Comparison of ENCODE assay signal across 20 mouse cellular contexts in genomic region chr9:102502015-102502633, GRCm38 (mm10). TPM values are rescaled to one million over a fixed set of nuclear protein-coding genes. Genes with fewer than 3 reads are reported as not detected.
"Had no signal": no experiment of that assay in that cellular context is flagged by ENCODE, and none has a peak within 500 bp of the region (broad histone marks: within the 10 kb centered on the region; RNA-seq: fewer than 3 reads in every experiment).

No protein-coding gene starts in this region.

- H3K9ac ChIP-seq: limb, embryonic 13.5 days; liver, embryonic 14.5 days; liver, postnatal 0 days; lung, embryonic 14.5 days; midbrain, embryonic 12.5 days; midbrain, embryonic 15.5 days; stomach, embryonic 15.5 days had no signal

- H3K4me3 ChIP-seq: limb, embryonic 10.5 days; limb, embryonic 13.5 days; midbrain, embryonic 12.5 days; midbrain, embryonic 15.5 days; myocyte; stomach, embryonic 15.5 days had no signal

- H3K4me2 ChIP-seq: limb, embryonic 13.5 days; lung, embryonic 14.5 days; midbrain, embryonic 12.5 days; midbrain, embryonic 15.5 days; stomach, embryonic 15.5 days had no signal

- H3K36me3 ChIP-seq: limb, embryonic 10.5 days; limb, embryonic 13.5 days; midbrain, embryonic 12.5 days; midbrain, embryonic 15.5 days; stomach, embryonic 15.5 days had no signal

- H3K27ac ChIP-seq: limb, embryonic 10.5 days; limb, embryonic 13.5 days; liver, embryonic 14.5 days; macrophage; midbrain, embryonic 12.5 days; midbrain, embryonic 15.5 days; stomach, embryonic 15.5 days had no signal

- DNase-seq: kidney, adult 18-20 months; kidney, adult 9 months; kidney, postnatal 14 days; kidney, postnatal 4 days; liver; liver, postnatal 0 days; lung, embryonic 14.5 days; right cerebral cortex, postnatal 14 days; right cerebral cortex, postnatal 4 days; thymus, adult 18-20 months; thymus, postnatal 36 days had no signal

- ATAC-seq: liver, postnatal 0 days; lung, postnatal 0 days; midbrain, embryonic 15.5 days had no signal

- H3K9me3 ChIP-seq: limb, embryonic 10.5 days; limb, embryonic 13.5 days; midbrain, embryonic 12.5 days; midbrain, embryonic 15.5 days; stomach, embryonic 15.5 days had no signal

RNA-seq across cellular contexts. Expression of gene Ky, which starts 3.4 kb away (rescaled TPM):
- polyA plus RNA-seq: liver, embryonic 14.5 days; liver, postnatal 0 days; macrophage had no signal
